Mouse (Mus musculus) G1E (cell line): ENCODE results near the gene 1700017N19Rik. TPM values are rescaled to one million over a fixed set of nuclear protein-coding genes. Genes with fewer than 3 reads are reported as not detected.

ENCODE experiments used
- ATAC-seq: 2 replicates; pipeline ENCODE4 v1.8.0; 2016; ENCODE audit warnings: mild to moderate bottlenecking; ENCODE audit not compliant: insufficient number of reproducible peaks, poor library complexity, low FRiP score, severe bottlenecking; ENCODE audit errors: extremely low read depth
- DNase-seq: peaks from one replicate; pipeline ENCODE4 v3.0.0; 2012; ENCODE audit warnings: low spot score
- H3K27me3 ChIP-seq: 2 replicates; pipeline ENCODE4 v1.6.1; 2012; ENCODE audit warnings: mild to moderate bottlenecking, low read length, inconsistent platforms; ENCODE audit not compliant: insufficient read depth
- H3K36me3 ChIP-seq: replicated peaks from 2 replicates; pipeline ENCODE3; 2012; ENCODE audit warnings: mild to moderate bottlenecking, inconsistent platforms
- H3K4me1 ChIP-seq: 2 replicates; pipeline ENCODE4 v1.6.1; 2012; ENCODE audit warnings: low read depth, low read length, inconsistent platforms, mixed read lengths; ENCODE audit not compliant: insufficient read depth
- H3K4me3 ChIP-seq: 2 replicates; pipeline ENCODE4 v1.5.1; 2012; ENCODE audit warnings: low read depth, mild to moderate bottlenecking, inconsistent platforms, low read length, moderate library complexity, mixed read lengths
- H3K9me3 ChIP-seq: replicated peaks from 2 replicates; pipeline ENCODE4 v1.6.1; 2012; ENCODE audit warnings: inconsistent platforms
- CTCF ChIP-seq: IDR thresholded peaks from 2 replicates; pipeline ENCODE4 v1.5.1; 2012; ENCODE audit warnings: low read depth, low read length, inconsistent platforms, mixed read lengths
- GATA1 ChIP-seq: IDR thresholded peaks from 2 replicates; pipeline ENCODE4 v1.6.1; 2012; ENCODE audit warnings: borderline replicate concordance, low read length, inconsistent platforms, mixed read lengths
- GATA2 ChIP-seq: IDR thresholded peaks from 2 replicates; pipeline ENCODE4 v1.6.1; 2012; ENCODE audit warnings: low read depth, low read length, inconsistent platforms, borderline replicate concordance
- POLR2AphosphoS5 ChIP-seq: IDR thresholded peaks from 2 replicates; pipeline ENCODE4 v1.6.1; 2012; ENCODE audit warnings: low read depth, low read length, inconsistent platforms; ENCODE audit not compliant: insufficient replicate concordance
- TAL1 ChIP-seq: conservative IDR thresholded peaks from 2 replicates; pipeline ENCODE4 v1.6.1; 2012; ENCODE audit warnings: low read depth, low read length, inconsistent platforms, mixed read lengths
- polyA plus RNA-seq: library from polyadenylated mRNA; stranded (reverse); fragments of >175 nt; gene quantifications from 2 replicates; pipeline ENCODE4 v1.2.3, GENCODE M21; 2012
- total RNA-seq, 2 experiments: library from RNA; stranded (forward) in 1 of 2; stranded (reverse) in 1 of 2; fragments of 200-1000 nt in 1 of 2; fragments of >200 nt in 1 of 2; fragmentation: Nextera tagmentation in 1 of 2; gene quantifications; 2 replicates each; pipeline ENCODE4 v1.2.3; 2014 to 2017

1700017N19Rik gene
- total and polyA plus RNA-seq, 3 experiments, result not detected

DNA sequence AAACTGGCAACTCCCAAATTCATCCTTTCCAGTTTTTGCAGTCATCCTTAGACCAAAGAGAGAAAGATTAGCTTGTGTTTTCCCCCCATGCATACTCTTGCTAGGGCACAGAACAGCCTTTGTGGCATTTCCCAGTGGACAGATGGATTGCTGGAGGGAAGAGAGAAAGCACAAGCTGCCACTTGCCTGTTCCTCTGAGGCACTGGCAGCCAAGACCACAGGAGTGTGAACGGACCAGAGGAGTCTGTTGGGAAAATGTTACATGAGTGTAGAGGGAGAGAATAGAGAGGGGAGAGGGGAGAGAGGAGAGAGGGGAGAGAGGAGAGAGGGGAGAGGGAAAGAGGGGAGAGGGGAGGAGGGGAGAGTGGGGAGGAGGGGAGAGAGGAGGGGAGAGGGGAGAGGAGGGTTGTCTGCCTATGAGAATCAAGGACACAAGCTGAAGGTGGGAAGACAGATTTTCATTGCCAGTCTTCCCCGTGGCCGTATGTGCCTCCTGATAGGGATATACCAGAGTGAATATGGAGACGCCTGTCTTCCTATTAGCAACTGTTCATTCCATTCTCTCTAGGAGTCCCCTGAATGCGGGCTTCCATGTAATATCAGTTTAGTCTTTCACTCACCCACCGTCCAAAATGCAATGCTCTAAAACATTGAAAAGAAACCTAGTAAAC lies 27.1 kb downstream of the 1700017N19Rik start:
- H3K36me3 ChIP-seq, result no peaks in the 10 kb centered on the region
- TF ChIP-seq GATA2 (no peak), GATA1 (no peak), CTCF (no peak), POLR2AphosphoS5 (no peak), TAL1 (no peak)
- no peaks in the 10 kb centered on the region for H3K9me3 ChIP-seq
- H3K27me3 ChIP-seq, result peaks cover 7% of the 10 kb centered on the region
- DNase-seq (no peak), ATAC-seq (no peak)
- no peaks in the 10 kb centered on the region for H3K4me1 ChIP-seq
- H3K4me3 ChIP-seq, result no peak overlapping the region

DNA sequence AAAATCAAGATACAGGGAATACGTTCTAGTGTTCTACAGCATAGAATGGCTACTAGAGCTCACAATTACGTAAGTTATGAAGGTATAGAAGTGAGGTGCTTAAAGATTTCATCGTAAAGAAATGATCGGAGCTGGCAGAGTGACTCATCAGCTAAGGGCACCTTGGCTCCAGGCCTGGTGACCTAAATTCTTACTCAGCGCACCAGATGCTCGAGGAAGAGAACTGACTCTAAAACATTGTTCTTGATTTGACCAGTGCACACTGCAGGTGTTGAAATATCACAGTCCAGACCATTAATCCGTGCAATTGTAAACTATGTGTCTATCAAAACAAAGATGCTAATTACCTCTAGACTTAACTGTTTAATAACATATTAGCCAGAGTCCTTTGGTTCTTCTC lies 29.2 kb downstream of the 1700017N19Rik start:
- Histone ChIP-seq H3K9me3 (no peaks in the 10 kb centered on the region), H3K36me3 (no peaks in the 10 kb centered on the region), H3K4me3 (no peak overlapping the region), H3K27me3 (peaks cover 3% of the 10 kb centered on the region), H3K4me1 (no peaks in the 10 kb centered on the region)
- DNase-seq, result no peak
- no peak for ATAC-seq
- TF ChIP-seq GATA2, result no peak
- no peak for TF ChIP-seq POLR2AphosphoS5
- no peak for TF ChIP-seq TAL1
- TF ChIP-seq GATA1, result no peak
- TF ChIP-seq CTCF, result no peak

DNA sequence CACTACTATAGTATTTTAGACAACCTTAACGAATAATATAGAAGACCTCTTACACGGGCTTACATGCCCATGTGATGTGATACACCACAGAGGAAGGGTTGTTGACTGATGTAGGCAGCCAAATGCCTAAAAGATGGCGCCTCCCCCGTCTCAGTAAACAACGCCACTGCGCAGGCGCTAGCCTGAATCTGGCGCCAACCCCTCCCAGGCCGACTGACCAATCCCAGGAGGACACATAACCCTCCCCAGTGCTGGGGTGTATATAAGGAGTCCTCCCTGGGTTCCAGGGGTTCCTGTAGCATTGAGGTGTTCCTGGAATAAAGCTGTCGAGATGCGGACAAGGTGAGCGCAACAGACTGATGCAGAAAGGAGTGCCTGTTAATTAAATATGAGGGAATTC lies 29.8 kb downstream of the 1700017N19Rik start:
- TF ChIP-seq TAL1 (no peak), GATA1 (no peak), GATA2 (no peak)
- H3K36me3 ChIP-seq, result no peaks in the 10 kb centered on the region
- H3K27me3 ChIP-seq, result peaks cover 3% of the 10 kb centered on the region
- ATAC-seq, result no peak
- no peak for DNase-seq
- no peak overlapping the region for H3K4me3 ChIP-seq
- no peaks in the 10 kb centered on the region for H3K9me3 ChIP-seq
- H3K4me1 ChIP-seq, result no peaks in the 10 kb centered on the region

DNA sequence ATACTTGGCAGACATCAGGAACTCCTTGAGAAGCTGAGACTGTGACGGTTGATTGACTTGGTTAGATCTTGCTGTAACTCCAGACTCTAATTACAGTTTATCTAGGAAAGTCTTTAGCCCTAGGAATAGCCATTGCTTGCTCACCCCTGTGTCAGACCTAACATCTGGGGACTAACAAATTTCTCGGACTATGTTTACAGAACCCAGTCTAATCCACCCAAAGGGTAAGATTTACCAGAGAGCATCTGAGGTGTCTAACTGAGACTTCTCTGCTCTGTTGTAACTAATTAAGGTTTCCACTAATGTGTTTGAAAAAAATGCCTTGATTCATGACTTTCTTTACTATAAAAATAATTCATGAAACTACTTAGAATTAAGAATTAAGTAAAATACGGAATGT lies 32.2 kb downstream of the 1700017N19Rik start:
- no peaks in the 10 kb centered on the region for H3K36me3 ChIP-seq
- peaks cover 6% of the 10 kb centered on the region for H3K27me3 ChIP-seq
- ATAC-seq (no peak), DNase-seq (no peak)
- no peaks in the 10 kb centered on the region for H3K9me3 ChIP-seq
- H3K4me3 ChIP-seq, result no peak overlapping the region
- TF ChIP-seq TAL1 (no peak), CTCF (no peak), POLR2AphosphoS5 (no peak), GATA1 (no peak), GATA2 (no peak)
- no peaks in the 10 kb centered on the region for H3K4me1 ChIP-seq

DNA sequence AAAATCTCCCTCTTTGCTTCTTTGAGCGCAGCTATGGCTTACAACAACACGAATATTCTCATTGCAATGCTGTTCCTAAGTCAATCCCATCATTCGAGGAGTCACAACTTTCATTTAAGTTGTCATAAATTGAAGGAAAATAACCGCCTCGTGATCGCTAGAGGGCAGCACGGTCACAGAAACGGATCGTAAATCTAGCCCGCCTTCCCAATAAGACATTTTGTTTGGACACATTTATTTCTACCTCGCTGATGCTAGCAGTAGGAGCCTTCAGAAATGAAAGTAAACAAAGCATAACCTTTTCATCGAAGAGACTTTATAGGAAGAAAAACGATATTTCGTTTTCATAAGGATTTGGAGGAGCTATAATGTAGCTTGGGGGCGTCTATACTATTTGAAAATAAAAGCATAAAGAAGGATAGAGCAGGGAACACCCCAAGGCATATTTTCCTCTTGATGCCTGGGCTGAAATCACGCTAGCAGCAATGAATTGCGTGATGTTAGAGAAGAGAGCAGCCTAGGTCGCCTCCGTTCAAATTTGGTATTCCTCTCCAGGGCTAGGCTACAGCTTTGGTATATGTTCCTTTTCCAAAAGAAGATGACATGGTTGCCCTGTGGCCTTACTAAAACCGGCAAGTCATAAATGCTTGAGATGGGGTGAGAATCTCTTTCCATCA lies 39.6 kb downstream of the 1700017N19Rik start:
- peak; percentile 7; the same call in 1 of the 2 replicates for TF ChIP-seq CTCF
- TF ChIP-seq TAL1, result no peak
- Histone ChIP-seq H3K4me1 (peaks cover 10% of the 10 kb centered on the region), H3K36me3 (no peaks in the 10 kb centered on the region), H3K4me3 (no peak overlapping the region), H3K9me3 (no peaks in the 10 kb centered on the region), H3K27me3 (peaks cover 2% of the 10 kb centered on the region)
- ATAC-seq, result 0 out of 2 replicates have a peak, but pooled peaks have one; percentile 34
- DNase-seq, result peak; percentile 20

DNA sequence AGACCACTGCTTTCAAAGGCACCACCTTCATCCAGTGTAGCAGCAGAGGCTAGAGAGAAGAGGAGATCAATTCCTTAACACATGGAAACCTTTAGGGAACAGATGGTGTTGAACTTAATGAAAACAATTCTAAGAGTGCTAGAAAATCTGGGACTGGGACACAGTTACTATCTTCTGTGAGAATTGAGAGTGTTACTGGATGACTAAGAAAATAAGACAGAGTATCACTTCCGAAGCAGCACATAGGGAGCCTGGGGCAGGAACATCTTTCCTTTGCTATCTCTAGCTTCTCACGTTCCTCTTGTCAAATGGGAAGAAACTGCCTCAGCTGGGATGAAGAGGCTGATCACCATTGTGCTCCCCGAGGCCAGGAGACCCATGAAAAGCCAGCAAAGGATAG lies 52.6 kb downstream of the 1700017N19Rik start:
- DNase-seq, result no peak
- H3K9me3 ChIP-seq, result no peaks in the 10 kb centered on the region
- ATAC-seq, result no peak
- H3K27me3 ChIP-seq, result no peaks in the 10 kb centered on the region
- TF ChIP-seq POLR2AphosphoS5 (no peak), TAL1 (no peak), GATA2 (no peak), GATA1 (no peak), CTCF (no peak)
- H3K4me1 ChIP-seq, result no peaks in the 10 kb centered on the region
- H3K36me3 ChIP-seq, result no peaks in the 10 kb centered on the region
- no peak overlapping the region for H3K4me3 ChIP-seq
